Mouse (Mus musculus) CH12.LX (cell line): ENCODE measurements around the gene Uspl1. TPM values are rescaled to one million over a fixed set of nuclear protein-coding genes. Genes with fewer than 3 reads are reported as not detected.

ENCODE experiments used
- DNase-seq: peaks from one replicate; pipeline ENCODE4 v3.0.0-alpha.2; 2013; ENCODE audit errors: extremely low read depth
- H3K27ac ChIP-seq: 2 replicates; pipeline ENCODE4 v1.5.1; 2012; ENCODE audit warnings: low read depth, mild to moderate bottlenecking, control low read depth, moderate library complexity; ENCODE audit not compliant: insufficient read depth
- H3K27me3 ChIP-seq: replicated peaks from 2 replicates; pipeline ENCODE3; 2012; ENCODE audit warnings: inconsistent platforms
- H3K36me3 ChIP-seq, 2 experiments: replicated peaks in 1 of 2; 2 replicates each; pipeline versions ENCODE3 to v1.6.1; 2012; ENCODE audit warnings: inconsistent platforms in 1 of 2, low read length in 1 of 2, mild to moderate bottlenecking in 1 of 2, mixed read lengths in 1 of 2, moderate library complexity in 1 of 2; ENCODE audit not compliant: control insufficient read depth in 1 of 2, insufficient read depth in 1 of 2
- H3K4me1 ChIP-seq, 2 experiments: 2 replicates each; pipeline ENCODE4 v1.6.1; 2012; ENCODE audit warnings: inconsistent platforms in 1 of 2, moderate library complexity in 1 of 2; ENCODE audit not compliant: insufficient read depth in 2 of 2, control insufficient read depth in 1 of 2
- H3K4me2 ChIP-seq: 2 replicates; pipeline ENCODE4 v1.6.1; 2012; ENCODE audit warnings: low read depth, mild to moderate bottlenecking, control low read depth; ENCODE audit not compliant: poor library complexity, insufficient read depth, severe bottlenecking
- H3K4me3 ChIP-seq, 3 experiments: fragments of 150-350 bp in 1 of 3; sonication (generic) in 1 of 3; replicated peaks in 1 of 3; 2 replicates each; pipeline versions ENCODE3 to v1.5.1; 2011 to 2012; ENCODE audit warnings: low read depth in 2 of 3, low read length in 2 of 3, mild to moderate bottlenecking in 2 of 3, moderate library complexity in 2 of 3, control low read depth in 1 of 3, improper control_type of control experiment in 1 of 3, inconsistent platforms in 1 of 3, mixed read lengths in 1 of 3; ENCODE audit not compliant: poor library complexity in 1 of 3
- H3K79me2 ChIP-seq: replicated peaks from 2 replicates; pipeline ENCODE4 v1.6.1; 2012; ENCODE audit warnings: mild to moderate bottlenecking, moderate library complexity; ENCODE audit not compliant: control insufficient read depth, poor library complexity, insufficient read depth, severe bottlenecking; ENCODE audit errors: extremely low read depth
- H3K9ac ChIP-seq: 2 replicates; pipeline ENCODE4 v1.6.1; 2012; ENCODE audit warnings: low read depth, mild to moderate bottlenecking, control low read depth, moderate library complexity; ENCODE audit not compliant: insufficient read depth
- H3K9me3 ChIP-seq: replicated peaks from 2 replicates; pipeline ENCODE3; 2012; ENCODE audit warnings: low read length, inconsistent platforms, mixed read lengths
- CTCF ChIP-seq, 2 experiments: IDR thresholded peaks in 1 of 2; conservative IDR thresholded peaks in 1 of 2; 2 replicates each; pipeline ENCODE4 v1.5.1; 2011 to 2012; ENCODE audit warnings: low read depth in 2 of 2, low read length in 2 of 2, improper control_type of control experiment in 1 of 2, inconsistent platforms in 1 of 2, mild to moderate bottlenecking in 1 of 2, moderate library complexity in 1 of 2
- E2F4 ChIP-seq: IDR thresholded peaks from 2 replicates; pipeline ENCODE4 v1.6.1; 2011; ENCODE audit warnings: low read depth, low read length, improper control_type of control experiment; ENCODE audit not compliant: insufficient replicate concordance
- ELF1 ChIP-seq: IDR thresholded peaks from 2 replicates; pipeline ENCODE4 v1.6.1; 2014; ENCODE audit warnings: low read depth, mild to moderate bottlenecking, inconsistent platforms, low read length, improper control_type of control experiment
- GABPA ChIP-seq: IDR thresholded peaks from 2 replicates; pipeline ENCODE4 v1.6.1; 2012; ENCODE audit warnings: low read depth, low read length, improper control_type of control experiment, inconsistent platforms; ENCODE audit not compliant: insufficient replicate concordance
- IRF4 ChIP-seq: IDR thresholded peaks from 2 replicates; pipeline ENCODE4 v1.6.1; 2014; ENCODE audit warnings: low read depth, mild to moderate bottlenecking, inconsistent platforms, low read length, improper control_type of control experiment
- JUND ChIP-seq: conservative IDR thresholded peaks from 2 replicates; pipeline ENCODE4 v1.6.1; 2011; ENCODE audit warnings: low read depth, low read length, improper control_type of control experiment
- KAT2A ChIP-seq: IDR thresholded peaks from 2 replicates; pipeline ENCODE4 v1.6.1; 2012; ENCODE audit warnings: low read length, improper control_type of control experiment, inconsistent platforms; ENCODE audit not compliant: insufficient replicate concordance
- MEF2A ChIP-seq: IDR thresholded peaks from 2 replicates; pipeline ENCODE4 v1.6.1; 2014; ENCODE audit warnings: low read depth, mild to moderate bottlenecking, inconsistent platforms, low read length, improper control_type of control experiment, borderline replicate concordance
- MYC ChIP-seq: IDR thresholded peaks from 2 replicates; pipeline ENCODE4 v1.6.1; 2011; ENCODE audit warnings: low read depth, mild to moderate bottlenecking, improper control_type of control experiment, low read length
- NELFE ChIP-seq: IDR thresholded peaks from 2 replicates; pipeline ENCODE4 v1.6.1; 2011; ENCODE audit warnings: low read depth, low read length, improper control_type of control experiment
- POLR2A ChIP-seq: IDR thresholded peaks from 2 replicates; pipeline ENCODE4 v1.6.1; 2011; ENCODE audit warnings: low read depth, mild to moderate bottlenecking, improper control_type of control experiment, low read length
- POLR2AphosphoS2 ChIP-seq: IDR thresholded peaks from 2 replicates; pipeline ENCODE4 v1.6.1; 2011; ENCODE audit warnings: low read depth, low read length, improper control_type of control experiment
- TBP ChIP-seq: conservative IDR thresholded peaks from 2 replicates; pipeline ENCODE4 v1.6.1; 2011; ENCODE audit warnings: low read depth, low read length, improper control_type of control experiment
- USF1 ChIP-seq: IDR thresholded peaks from 2 replicates; pipeline ENCODE4 v1.6.1; 2014; ENCODE audit warnings: low read depth, mild to moderate bottlenecking, inconsistent platforms, low read length, improper control_type of control experiment
- USF2 ChIP-seq: conservative IDR thresholded peaks from 2 replicates; pipeline ENCODE4 v1.6.1; 2011; ENCODE audit warnings: low read depth, low read length, improper control_type of control experiment
- ZNF384 ChIP-seq: IDR thresholded peaks from 2 replicates; pipeline ENCODE4 v1.6.1; 2012; ENCODE audit warnings: low read depth, low read length, improper control_type of control experiment, inconsistent platforms
- dilution Hi-C: fragments of 300-500 bp; cut with MboI; formaldehyde crosslinking; loops from 2 replicates; pipeline ENCODE4 v1.14.3; 2020; ENCODE audit warnings: low sequenced_read_pairs; ENCODE audit not compliant: extremely low pct_unique_long_range_greater_than_20kb, extremely low pct_ligation_motif_present
- in situ Hi-C: fragments of 300-500 bp; cut with MboI; formaldehyde crosslinking; loops from 3 replicates; pipeline ENCODE4 v1.14.3; 2019; ENCODE audit warnings: low sequenced_read_pairs, low pct_ligation_motif_present, low pct_unique_long_range_greater_than_20kb, mixed read lengths
- polyA plus RNA-seq: library from polyadenylated mRNA; unstranded; fragments of >175 nt; gene quantifications from 2 replicates; pipeline ENCODE4 v1.2.1, GENCODE M21; 2012; ENCODE audit warnings: low read depth; ENCODE audit not compliant: insufficient read length
- total RNA-seq, 2 experiments: library from RNA; depleted of rRNA; stranded (reverse); fragments of 300-350 nt in 1 of 2; fragments of >200 nt in 1 of 2; gene quantifications; 2 replicates each; pipeline ENCODE4 v1.2.3; 2012 to 2014

Uspl1 gene
- total and polyA plus RNA-seq, 3 experiments = 37.9 to 41.6 (median 40.2) TPM

- no peak overlapping the region for H3K9ac ChIP-seq
- no peaks in the 10 kb centered on the region for H3K27me3 ChIP-seq
- TF ChIP-seq MEF2A (no peak), GABPA (no peak), USF1 (no peak)
- H3K4me3 ChIP-seq = no peak overlapping the region
- no peak for DNase-seq
- peaks cover 2% of the 10 kb centered on the region for H3K9me3 ChIP-seq
- peaks cover 49 to 69% of the 10 kb centered on the region in 2 experiments for H3K36me3 ChIP-seq
- in situ Hi-C loops (no loop called here), dilution Hi-C loops (no loop called here)
- no peak overlapping the region for H3K4me2 ChIP-seq
- H3K27ac ChIP-seq = no peak overlapping the region
- H3K4me1 ChIP-seq = no peaks in the 10 kb centered on the region
- H3K79me2 ChIP-seq = no peaks in the 10 kb centered on the region
Measured at GRCm38 (mm10) chr5:149215540-149215939, 31.4 kb downstream of the Uspl1 start.

DNA sequence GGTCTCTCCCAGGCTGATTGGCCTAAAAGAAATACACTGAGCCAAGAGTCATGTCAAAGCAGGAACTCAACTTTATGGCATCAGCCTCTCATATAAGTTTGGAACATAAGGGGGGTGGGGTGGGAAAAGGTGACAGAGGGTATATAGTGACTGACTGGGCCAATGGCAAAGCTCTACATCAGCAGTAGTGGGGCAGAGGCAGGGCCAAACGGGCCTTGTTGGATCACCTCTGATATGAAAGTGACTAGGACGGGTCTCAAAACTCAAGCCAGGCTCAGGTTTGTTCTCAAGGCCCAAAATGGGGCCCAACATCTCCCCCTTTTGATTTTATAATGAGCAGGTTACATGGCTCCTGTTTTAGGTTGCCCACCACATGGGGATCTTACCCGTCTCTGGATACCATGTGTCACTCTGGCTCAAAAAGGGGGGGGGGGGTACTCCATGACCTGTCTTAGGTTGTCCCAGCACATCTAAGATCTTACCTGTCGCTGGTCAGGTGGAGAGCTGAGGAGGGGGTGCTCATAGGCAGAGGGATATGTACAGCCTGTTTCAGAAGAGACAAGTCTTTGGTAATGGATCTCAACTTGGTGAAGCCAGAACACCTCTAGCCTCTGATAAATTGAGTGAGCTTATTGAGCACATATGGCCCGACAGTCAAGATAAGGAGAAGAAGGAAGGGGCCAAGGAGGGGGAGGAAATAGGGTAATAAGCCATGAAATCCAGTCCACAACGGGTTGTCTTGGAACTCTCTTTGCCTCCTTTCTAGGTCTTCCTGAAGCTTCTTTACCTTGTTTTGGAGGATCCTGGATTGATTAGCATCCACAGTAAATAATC is 33.6 kb downstream of the Uspl1 start:
- Histone ChIP-seq H3K9ac (no peak overlapping the region), H3K36me3 (peaks cover 33 to 47% of the 10 kb centered on the region in 2 experiments), H3K4me3 (no peak overlapping the region), H3K79me2 (no peaks in the 10 kb centered on the region), H3K9me3 (peaks cover 10% of the 10 kb centered on the region), H3K27ac (no peak overlapping the region), H3K4me2 (no peak overlapping the region), H3K4me1 (peaks cover 0 to 4% of the 10 kb centered on the region in 2 experiments; a peak in 1 of 4 replicates), H3K27me3 (no peaks in the 10 kb centered on the region)
- DNase-seq = no peak
- in situ Hi-C loops (no loop called here), dilution Hi-C loops (no loop called here)
- TF ChIP-seq NELFE (no peak), POLR2A (peak; percentile 34; the same call in 1 of the 2 replicates), MYC (no peak), POLR2AphosphoS2 (0 out of 2 replicates have a peak, but pooled peaks have one; percentile 46)

DNA sequence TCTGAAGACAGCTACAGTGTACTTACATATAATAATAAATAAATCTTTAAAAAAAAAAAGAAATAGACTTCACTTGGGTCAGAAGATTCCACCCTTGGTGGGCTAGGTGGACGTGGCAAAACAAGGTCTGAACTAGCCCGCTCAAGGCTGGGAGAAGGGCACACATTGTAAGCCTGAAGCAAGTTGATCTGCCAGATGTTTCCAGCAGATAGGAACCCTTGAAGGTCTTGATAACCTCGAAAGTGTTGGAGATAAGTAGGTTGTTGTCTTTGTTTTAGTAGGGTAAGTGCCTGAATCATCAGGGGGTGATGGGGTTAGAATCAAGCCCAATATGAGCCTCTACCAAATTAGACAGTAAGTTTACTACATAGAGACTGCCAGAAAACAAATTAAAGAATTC is 35.3 kb downstream of the Uspl1 start:
- no peak overlapping the region for H3K9ac ChIP-seq
- dilution Hi-C loops = no loop called here
- no peak for DNase-seq
- H3K4me1 ChIP-seq = peaks cover 5 to 12% of the 10 kb centered on the region in 2 experiments
- peaks cover 10% of the 10 kb centered on the region for H3K9me3 ChIP-seq
- H3K4me3 ChIP-seq = no peak overlapping the region
- H3K79me2 ChIP-seq = no peaks in the 10 kb centered on the region
- TF ChIP-seq CTCF (conservative IDR thresholded peaks at IDR 0.05 in 1 of 2, IDR thresholded peaks at IDR 0.05 in 1 of 2; ENCODE audit: low read depth in 2 of 2, low read length in 2 of 2) (no peak), TBP (no peak), ZNF384 (no peak), USF1 (no peak), IRF4 (no peak), JUND (no peak), USF2 (no peak), KAT2A (no peak), E2F4 (no peak), ELF1 (no peak)
- H3K36me3 ChIP-seq = peaks cover 15 to 30% of the 10 kb centered on the region in 2 experiments
- in situ Hi-C loops = no loop called here
- no peak overlapping the region for H3K4me2 ChIP-seq
- no peaks in the 10 kb centered on the region for H3K27me3 ChIP-seq
- no peak overlapping the region for H3K27ac ChIP-seq
